Mouse (Mus musculus): ENCODE measurements around the gene Phf1.

Phf1 gene

GRCm38 (mm10) chr17:26933885-26934827, 1.3 kb downstream of the Phf1 start:
- DNase-seq (ENCODE audit: low read depth, low spot score) = no peak

GRCm38 (mm10) chr17:26935027-26935426, 2.2 kb downstream of the Phf1 start:
- no peak for DNase-seq (ENCODE audit: low read depth, low spot score)

GRCm38 (mm10) chr17:26936453-26936852, 3.6 kb downstream of the Phf1 start:
- no peak for DNase-seq (ENCODE audit: low read depth, low spot score)

GRCm38 (mm10) chr17:26936921-26937695, 4.3 kb downstream of the Phf1 start:
- DNase-seq (ENCODE audit: low read depth, low spot score) = no peak

GRCm38 (mm10) chr17:26937883-26938695, 5.2 kb downstream of the Phf1 start:
- no peak for DNase-seq (ENCODE audit: low read depth, low spot score)

- no peak for DNase-seq (ENCODE audit: low read depth, low spot score)
Measured at GRCm38 (mm10) chr17:26938731-26939130, 5.9 kb downstream of the Phf1 start.

GRCm38 (mm10) chr17:26939178-26939972, 6.5 kb downstream of the Phf1 start, which contains the start of gene Cuta:
TSS of gene Cuta (minus strand) at chr17:26939569.
- DNase-seq (ENCODE audit: low read depth, low spot score) = peak; percentile 100

GRCm38 (mm10) chr17:26939973-26940300, 7.1 kb downstream of the Phf1 start:
- DNase-seq (ENCODE audit: low read depth, low spot score) = no peak

GRCm38 (mm10) chr17:26941031-26941789, 8.4 kb downstream of the Phf1 start, which contains the start of gene Syngap1:
TSS of gene Syngap1 (plus strand) at chr17:26941253.
- DNase-seq (ENCODE audit: low read depth, low spot score) = no peak

GRCm38 (mm10) chr17:26941841-26942570, 9.2 kb downstream of the Phf1 start:
- DNase-seq (ENCODE audit: low read depth, low spot score) = no peak

- no peak for DNase-seq (ENCODE audit: low read depth, low spot score)
Measured at GRCm38 (mm10) chr17:26945824-26946495, 13.1 kb downstream of the Phf1 start.

GRCm38 (mm10) chr17:26946567-26946966, 13.7 kb downstream of the Phf1 start:
- peak; percentile 33 for DNase-seq (ENCODE audit: low read depth, low spot score)

- peak; percentile 25 for DNase-seq (ENCODE audit: low read depth, low spot score)
Measured at GRCm38 (mm10) chr17:26947231-26948100, 14.6 kb downstream of the Phf1 start.

- peak; percentile 29 for DNase-seq (ENCODE audit: low read depth, low spot score)
Measured at GRCm38 (mm10) chr17:26948316-26949050, 15.6 kb downstream of the Phf1 start.

GRCm38 (mm10) chr17:26949051-26949577, 16.3 kb downstream of the Phf1 start:
- peak; percentile 79 for DNase-seq (ENCODE audit: low read depth, low spot score)

- DNase-seq (ENCODE audit: low read depth, low spot score) = no peak
Measured at GRCm38 (mm10) chr17:26949866-26950265, 17.0 kb downstream of the Phf1 start.
